Comparison of ENCODE assay signal across 19 mouse cellular contexts in the genomic region with DNA sequence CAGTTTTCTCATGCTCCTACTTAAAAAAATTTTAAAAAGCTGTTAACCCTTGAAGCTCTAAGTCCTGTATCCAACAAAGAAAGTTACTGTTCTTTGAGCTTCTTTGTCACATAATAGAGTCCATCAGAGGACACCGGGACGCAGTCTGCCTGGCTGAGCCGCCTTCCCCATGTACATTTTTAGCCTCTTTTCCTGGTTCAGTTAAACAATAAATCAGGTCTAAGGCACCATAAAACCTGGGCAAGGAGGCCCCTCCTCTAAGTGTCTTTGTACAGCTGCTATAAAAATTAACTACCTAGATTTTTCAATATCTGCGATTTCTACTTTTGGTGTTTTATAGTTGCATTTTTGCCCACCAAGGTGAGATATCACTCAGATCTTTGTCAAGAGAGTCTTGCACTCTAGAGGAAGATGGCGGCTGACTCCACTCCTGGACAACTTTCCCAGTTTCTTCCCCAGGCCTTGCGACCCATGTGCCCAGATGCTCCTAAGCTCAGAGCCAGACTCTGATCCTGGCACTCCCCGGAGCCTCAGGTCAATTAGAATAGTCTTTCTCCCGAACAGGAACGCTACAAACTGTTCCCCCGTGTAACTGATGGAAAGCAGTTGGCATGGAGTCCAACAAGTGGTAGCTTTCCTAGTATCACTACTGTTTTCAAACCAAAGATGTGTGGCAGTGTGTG.
"Had no signal": no experiment of that assay in that cellular context is flagged by ENCODE, and none has a peak within 500 bp of the region (broad histone marks: within the 10 kb centered on the region; RNA-seq: fewer than 3 reads in every experiment).

No protein-coding gene starts in this region.

- H3K27ac ChIP-seq: midbrain, embryonic 10.5 days; midbrain, embryonic 12.5 days; neural tube, embryonic 13.5 days; neural tube, embryonic 15.5 days; stomach, embryonic 15.5 days; stomach, postnatal 0 days had no signal

- H3K4me2 ChIP-seq: lung, embryonic 14.5 days; midbrain, embryonic 12.5 days; neural tube, embryonic 13.5 days; neural tube, embryonic 15.5 days; stomach, embryonic 15.5 days had no signal

- ATAC-seq: midbrain, embryonic 16.5 days had no signal

- H3K9me3 ChIP-seq: midbrain, embryonic 10.5 days; midbrain, embryonic 12.5 days; neural tube, embryonic 13.5 days; neural tube, embryonic 15.5 days; stomach, embryonic 15.5 days had no signal

- H3K9ac ChIP-seq: lung, embryonic 14.5 days; midbrain, embryonic 12.5 days; neural tube, embryonic 13.5 days; neural tube, embryonic 15.5 days; stomach, embryonic 15.5 days had no signal

- H3K4me3 ChIP-seq: midbrain, embryonic 10.5 days; midbrain, embryonic 12.5 days; myocyte; neural tube, embryonic 13.5 days; neural tube, embryonic 15.5 days; stomach, embryonic 15.5 days had no signal

- DNase-seq: lung, adult 18-20 months; lung, embryonic 14.5 days; lung, postnatal 10 days; lung, postnatal 4 days; midbrain, embryonic 14.5 days; retina, postnatal 1 day; right cerebral cortex, adult 18-20 months; spleen, adult 18-20 months; thymus, adult 2 months; thymus, postnatal 25 days; thymus, postnatal 4 days had no signal

- H3K27me3 ChIP-seq: midbrain, embryonic 12.5 days; neural tube, embryonic 13.5 days; neural tube, embryonic 15.5 days; stomach, embryonic 15.5 days had no signal

- H3K4me1 ChIP-seq: midbrain, embryonic 12.5 days; stomach, embryonic 15.5 days had no signal

- H3K36me3 ChIP-seq: midbrain, embryonic 10.5 days; midbrain, embryonic 12.5 days; neural tube, embryonic 13.5 days; neural tube, embryonic 15.5 days; stomach, embryonic 15.5 days had no signal
